Mouse (Mus musculus): Measurements from ENCODE around the gene Irgm1.

Gene Irgm1

GRCm38 (mm10) chr11:48815851-48816250 is 55.6 kb downstream of the Irgm1 start:
- in situ Hi-C loops (cut with MboI; ENCODE audit: low sequenced_read_pairs), result no loop called here

GRCm38 (mm10) chr11:48813782-48814181 is 57.7 kb downstream of the Irgm1 start:
- in situ Hi-C loops (cut with MboI; ENCODE audit: low sequenced_read_pairs), result no loop called here
